Mouse (Mus musculus) MEL (cell line): Measurements from ENCODE around the gene Sept6.

ENCODE experiments used
- CHD2 ChIP-seq: IDR thresholded peaks from 2 replicates; pipeline ENCODE4 v1.6.1; 2011; ENCODE audit warnings: low read length, improper control_type of control experiment
- CTCF ChIP-seq, 3 experiments: IDR thresholded peaks in 2 of 3; conservative IDR thresholded peaks in 1 of 3; 2 replicates each; pipeline ENCODE4 v1.5.1; 2011 to 2012; ENCODE audit warnings: low read length in 3 of 3, low read depth in 2 of 3, mild to moderate bottlenecking in 2 of 3, improper control_type of control experiment in 1 of 3, inconsistent platforms in 1 of 3, mixed read lengths in 1 of 3, moderate library complexity in 1 of 3; ENCODE audit not compliant: control insufficient read depth in 1 of 3, insufficient read depth in 1 of 3, poor library complexity in 1 of 3, severe bottlenecking in 1 of 3
- ELF1 ChIP-seq: IDR thresholded peaks from 2 replicates; pipeline ENCODE4 v1.6.1; 2014; ENCODE audit warnings: low read depth, mild to moderate bottlenecking, inconsistent platforms, low read length, improper control_type of control experiment, moderate library complexity
- EP300 ChIP-seq, 2 experiments: IDR thresholded peaks; 2 replicates each; pipeline ENCODE4 v1.6.1; 2011; ENCODE audit warnings: improper control_type of control experiment in 2 of 2, low read length in 2 of 2, low read depth in 1 of 2, mild to moderate bottlenecking in 1 of 2
- JUND ChIP-seq: IDR thresholded peaks from 2 replicates; pipeline ENCODE4 v1.6.1; 2011; ENCODE audit warnings: low read depth, mild to moderate bottlenecking, improper control_type of control experiment, low read length
- MAX ChIP-seq: IDR thresholded peaks from 2 replicates; pipeline ENCODE4 v1.6.1; 2011; ENCODE audit warnings: low read length, improper control_type of control experiment
- POLR2A ChIP-seq, 2 experiments: IDR thresholded peaks; 2 replicates each; pipeline ENCODE4 v1.6.1; 2011 to 2012; ENCODE audit warnings: low read length in 2 of 2, mild to moderate bottlenecking in 2 of 2, control low read depth in 1 of 2, improper control_type of control experiment in 1 of 2, low read depth in 1 of 2, moderate library complexity in 1 of 2; ENCODE audit not compliant: control insufficient read depth in 1 of 2, insufficient read depth in 1 of 2, poor library complexity in 1 of 2
- TAL1 ChIP-seq: IDR thresholded peaks from 2 replicates; pipeline ENCODE4 v1.6.1; 2012; ENCODE audit warnings: mild to moderate bottlenecking, inconsistent platforms, low read length, moderate library complexity, mixed read lengths
- UBTF ChIP-seq: IDR thresholded peaks from 2 replicates; pipeline ENCODE4 v1.6.1; 2012; ENCODE audit warnings: low read depth, mild to moderate bottlenecking, inconsistent platforms, low read length, improper control_type of control experiment, moderate library complexity, borderline replicate concordance; ENCODE audit not compliant: insufficient read depth
- ZC3H11A ChIP-seq: IDR thresholded peaks from 2 replicates; pipeline ENCODE4 v1.6.1; 2012; ENCODE audit warnings: low read depth, mild to moderate bottlenecking, inconsistent platforms, low read length, improper control_type of control experiment
- ZKSCAN1 ChIP-seq: IDR thresholded peaks from 2 replicates; pipeline ENCODE4 v1.6.1; 2012; ENCODE audit warnings: low read depth, mild to moderate bottlenecking, inconsistent platforms, low read length, improper control_type of control experiment, moderate library complexity
- ZNF384 ChIP-seq: IDR thresholded peaks from 2 replicates; pipeline ENCODE4 v1.6.1; 2012; ENCODE audit warnings: low read depth, mild to moderate bottlenecking, inconsistent platforms, low read length, improper control_type of control experiment

DNA sequence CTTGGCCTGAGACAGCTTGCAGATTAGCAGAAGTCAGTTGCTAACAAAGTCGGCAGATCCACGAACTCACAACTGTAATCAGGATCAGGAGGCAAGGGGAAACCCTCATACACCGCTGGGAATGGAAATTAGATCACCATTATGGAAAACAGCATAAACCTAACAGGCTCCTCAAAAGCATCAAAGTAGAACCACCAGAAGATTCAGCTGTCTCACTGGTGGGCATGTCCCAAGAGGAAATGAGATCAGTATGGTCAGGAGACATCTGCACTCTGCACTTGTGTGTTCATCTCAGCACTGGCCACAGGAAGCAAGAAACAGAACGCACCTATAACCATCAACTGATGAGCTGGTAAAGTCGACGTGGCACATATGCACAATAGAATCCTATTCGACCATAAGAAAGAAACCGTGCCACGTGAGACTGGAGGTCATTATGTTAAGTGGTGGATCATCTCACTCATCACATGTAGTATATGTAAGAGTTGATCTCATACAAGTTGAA is 26.6 kb upstream of the Sept6 start:
- TF ChIP-seq CTCF (IDR thresholded peaks at IDR 0.05 in 2 of 3, conservative IDR thresholded peaks at IDR 0.05 in 1 of 3; ENCODE audit: control insufficient read depth in 1 of 3, insufficient read depth in 1 of 3, low read depth in 2 of 3, low read length in 3 of 3, poor library complexity in 1 of 3, severe bottlenecking in 1 of 3) (no peak), UBTF (no peak), POLR2A (IDR thresholded peaks at IDR 0.05; ENCODE audit: control insufficient read depth in 1 of 2, insufficient read depth in 1 of 2, low read depth in 1 of 2, low read length in 2 of 2, poor library complexity in 1 of 2) (no peak), EP300 (IDR thresholded peaks at IDR 0.05; ENCODE audit: low read depth in 1 of 2, low read length in 2 of 2) (no peak), TAL1 (no peak), ZNF384 (no peak), ELF1 (no peak), CHD2 (no peak), ZC3H11A (no peak), ZKSCAN1 (no peak), JUND (no peak), MAX (no peak)
